Mouse (Mus musculus) hindbrain, embryonic 16.5 days (tissue): Measurements from ENCODE around the gene Trmt11. TPM values are rescaled to one million over a fixed set of nuclear protein-coding genes. Genes with fewer than 3 reads are reported as not detected.
"Not testable (repeated sequence)": the region's sequence is repeated elsewhere in the genome, so short reads cannot be mapped to it uniquely, and the experiment has no call there.

Source experiments
- ATAC-seq: fragments of 200-750 bp; cut with Nextera tagmentation; 2 replicates; pipeline ENCODE4 v1.8.0; 2017; ENCODE audit warnings: moderate TSS enrichment, moderate library complexity
- H3K27ac ChIP-seq: fragments of 300-500 bp; sonication (generic); 2 replicates; pipeline ENCODE4 v1.5.1; 2014; ENCODE audit warnings: low read depth, mild to moderate bottlenecking, control low read depth, low read length, moderate library complexity
- H3K27me3 ChIP-seq: fragments of 300-500 bp; sonication (generic); replicated peaks from 2 replicates; pipeline ENCODE4 v1.6.1; 2014; ENCODE audit warnings: low read length; ENCODE audit not compliant: control insufficient read depth, insufficient read depth
- H3K36me3 ChIP-seq: fragments of 300-500 bp; sonication (generic); 2 replicates; pipeline ENCODE4 v1.6.1; 2014; ENCODE audit warnings: mild to moderate bottlenecking, low read length, moderate library complexity, mixed read lengths; ENCODE audit not compliant: control insufficient read depth, insufficient read depth
- H3K4me1 ChIP-seq: fragments of 300-500 bp; sonication (generic); 2 replicates; pipeline ENCODE4 v1.6.1; 2014; ENCODE audit warnings: low read depth, low read length; ENCODE audit not compliant: control insufficient read depth, insufficient read depth
- H3K4me2 ChIP-seq: fragments of 300-500 bp; sonication (generic); 2 replicates; pipeline ENCODE4 v1.6.1; 2014; ENCODE audit warnings: mild to moderate bottlenecking, low read length, control low read depth, moderate library complexity
- H3K4me3 ChIP-seq: fragments of 300-500 bp; sonication (generic); 2 replicates; pipeline ENCODE4 v1.5.1; 2014; ENCODE audit warnings: mild to moderate bottlenecking, low read length, control low read depth, moderate library complexity
- H3K9ac ChIP-seq: fragments of 300-500 bp; sonication (generic); 2 replicates; pipeline ENCODE4 v1.6.1; 2014; ENCODE audit warnings: low read depth, mild to moderate bottlenecking, control low read depth, low read length, moderate library complexity
- H3K9me3 ChIP-seq: fragments of 300-500 bp; sonication (generic); 2 replicates; pipeline ENCODE4 v1.6.1; 2014; ENCODE audit warnings: mild to moderate bottlenecking, low read length, moderate library complexity; ENCODE audit not compliant: control insufficient read depth
- WGBS: fragments of 180-500 bp; shearing (Covaris S2); extraction: QIAGEN DNeasy Blood & Tissue Kit; methylation state at CpG from one replicate; pipeline ENCODE4 v1.1.7; 2014; 5-methylcytosine and 5-hydroxymethylcytosine counted together
- polyA plus RNA-seq: library from polyadenylated mRNA; unstranded; fragments of >200 nt; fragmentation: Nextera tagmentation; extraction: Ambion mirVana; gene quantifications from 2 replicates; pipeline ENCODE4 v1.2.1, GENCODE M21; 2015

Trmt11 gene
- polyA plus RNA-seq: 19.1 and 19.8 TPM in 2 replicates

GRCm38 (mm10) chr10:30600542-30600966, at the start of gene Trmt11:
Trmt11 (minus strand) TSS chr10:30600749.
- H3K9ac ChIP-seq: peak within 1 kb of the TSS; percentile 89
- peak within 1 kb of the TSS; percentile 84 for H3K4me3 ChIP-seq
- H3K27ac ChIP-seq: peak within 1 kb of the TSS; percentile 78
- H3K27me3 ChIP-seq: no peaks in the 10 kb centered on the region
- under 1% methylated on average over 27 of the region's 28 CpGs for WGBS
- peaks cover 17% of the 10 kb centered on the region for H3K4me1 ChIP-seq
- peak within 1 kb of the TSS; percentile 90 for H3K4me2 ChIP-seq
- peaks cover 10% of the 10 kb centered on the region for H3K36me3 ChIP-seq
- no peaks in the 10 kb centered on the region for H3K9me3 ChIP-seq
- peak; percentile 98 for ATAC-seq

GRCm38 (mm10) chr10:30647681-30648080, 47.1 kb upstream of the Trmt11 start:
- H3K27me3 ChIP-seq: no peaks in the 10 kb centered on the region
- H3K27ac ChIP-seq: no peak overlapping the region
- peaks cover 8% of the 10 kb centered on the region for H3K36me3 ChIP-seq
- H3K9ac ChIP-seq: no peak overlapping the region
- no peaks in the 10 kb centered on the region for H3K4me1 ChIP-seq
- no peak overlapping the region for H3K4me2 ChIP-seq
- WGBS: 51% methylated on average over 2 of the region's 2 CpGs
- H3K4me3 ChIP-seq: no peak overlapping the region
- no peak for ATAC-seq
- H3K9me3 ChIP-seq: no peaks in the 10 kb centered on the region

- H3K4me3 ChIP-seq: no peak overlapping the region
- H3K4me1 ChIP-seq: no peaks in the 10 kb centered on the region
- ATAC-seq: no peak
- 79% methylated on average over 3 of the region's 3 CpGs for WGBS
- H3K4me2 ChIP-seq: no peak overlapping the region
- H3K27me3 ChIP-seq: no peaks in the 10 kb centered on the region
- no peak overlapping the region for H3K9ac ChIP-seq
- H3K9me3 ChIP-seq: no peaks in the 10 kb centered on the region
- no peak overlapping the region for H3K27ac ChIP-seq
- H3K36me3 ChIP-seq: no peaks in the 10 kb centered on the region
Measured at GRCm38 (mm10) chr10:30638216-30638615, 37.7 kb upstream of the Trmt11 start.

GRCm38 (mm10) chr10:30636474-30637154, 36.1 kb upstream of the Trmt11 start:
- not testable (repeated sequence) for H3K36me3 ChIP-seq, H3K4me2 ChIP-seq, H3K4me1 ChIP-seq, H3K9me3 ChIP-seq, H3K9ac ChIP-seq, ATAC-seq, H3K4me3 ChIP-seq, H3K27ac ChIP-seq, H3K27me3 ChIP-seq
- WGBS: 89% methylated on average over 1 of the region's 1 CpGs

GRCm38 (mm10) chr10:30632718-30633117, 32.2 kb upstream of the Trmt11 start:
- WGBS: 100% methylated on average over 1 of the region's 1 CpGs
- H3K27me3 ChIP-seq: no peaks in the 10 kb centered on the region
- ATAC-seq: no peak

GRCm38 (mm10) chr10:30629977-30630376, 29.4 kb upstream of the Trmt11 start:
- ATAC-seq: no peak
- Histone ChIP-seq H3K27ac (no peak overlapping the region), H3K27me3 (no peaks in the 10 kb centered on the region)

More at GRCm38 (mm10) chr10:30632718-30633117, 32.2 kb upstream of the Trmt11 start:
- no peaks in the 10 kb centered on the region for H3K9me3 ChIP-seq
- no peaks in the 10 kb centered on the region for H3K36me3 ChIP-seq
- no peak overlapping the region for H3K4me3 ChIP-seq
- H3K4me1 ChIP-seq: no peaks in the 10 kb centered on the region
- no peak overlapping the region for H3K27ac ChIP-seq
- no peak overlapping the region for H3K9ac ChIP-seq
- no peak overlapping the region for H3K4me2 ChIP-seq

GRCm38 (mm10) chr10:30629513-30629912, 29.0 kb upstream of the Trmt11 start, which contains the start of gene Hint3:
Hint3 (minus strand) TSS chr10:30629632.
- WGBS: 95% methylated on average over 3 of the region's 3 CpGs
- no peak within 1 kb of the TSS for H3K4me2 ChIP-seq
- H3K27ac ChIP-seq: no peak within 1 kb of the TSS
- H3K4me1 ChIP-seq: no peaks in the 10 kb centered on the region
- no peaks in the 10 kb centered on the region for H3K36me3 ChIP-seq
- no peak within 1 kb of the TSS for H3K9ac ChIP-seq
- no peak within 1 kb of the TSS for H3K4me3 ChIP-seq
- no peaks in the 10 kb centered on the region for H3K27me3 ChIP-seq
- no peak for ATAC-seq
- H3K9me3 ChIP-seq: no peaks in the 10 kb centered on the region

More at GRCm38 (mm10) chr10:30629977-30630376, 29.4 kb upstream of the Trmt11 start:
- Histone ChIP-seq H3K4me3 (no peak overlapping the region), H3K9ac (no peak overlapping the region), H3K36me3 (no peaks in the 10 kb centered on the region), H3K9me3 (no peaks in the 10 kb centered on the region), H3K4me2 (no peak overlapping the region), H3K4me1 (no peaks in the 10 kb centered on the region)

- H3K9me3 ChIP-seq, H3K27me3 ChIP-seq, H3K9ac ChIP-seq, H3K27ac ChIP-seq, H3K4me1 ChIP-seq, H3K4me3 ChIP-seq, H3K4me2 ChIP-seq, H3K36me3 ChIP-seq, ATAC-seq: not testable (repeated sequence)
- WGBS: 93% methylated on average over 11 of the region's 11 CpGs
Measured at GRCm38 (mm10) chr10:30628444-30628843, 27.9 kb upstream of the Trmt11 start.

GRCm38 (mm10) chr10:30627548-30627947, 27.0 kb upstream of the Trmt11 start:
- no peak for ATAC-seq
- Histone ChIP-seq H3K4me3 (no peak overlapping the region), H3K27me3 (no peaks in the 10 kb centered on the region), H3K9me3 (no peaks in the 10 kb centered on the region), H3K4me2 (no peak overlapping the region), H3K4me1 (no peaks in the 10 kb centered on the region), H3K27ac (no peak overlapping the region), H3K36me3 (no peaks in the 10 kb centered on the region), H3K9ac (no peak overlapping the region)
- 45% methylated on average over 1 of the region's 1 CpGs for WGBS
